Mouse (Mus musculus) activated CD4-positive, CD25-positive, alpha-beta regulatory T cell, adult 4 months (primary cell): ENCODE results near the gene Mtmr12. TPM values are rescaled to one million over a fixed set of nuclear protein-coding genes. Genes with fewer than 3 reads are reported as not detected.
A peak's percentile ranks its signal among the peaks of the same experiment; 100 is the strongest.

Experiments used
- ATAC-seq: one replicate; pipeline ENCODE4 v1.8.0; 2017
- polyA plus RNA-seq, 2 experiments: library from polyadenylated mRNA; unstranded; fragments of 100-300 nt; shearing (Covaris generic); gene quantifications; one replicate each; pipeline ENCODE4 v1.2.1; 2017

Mtmr12 gene
- polyA plus RNA-seq, 2 experiments from 2014 or later = 21.0 to 21.2 TPM

DNA sequence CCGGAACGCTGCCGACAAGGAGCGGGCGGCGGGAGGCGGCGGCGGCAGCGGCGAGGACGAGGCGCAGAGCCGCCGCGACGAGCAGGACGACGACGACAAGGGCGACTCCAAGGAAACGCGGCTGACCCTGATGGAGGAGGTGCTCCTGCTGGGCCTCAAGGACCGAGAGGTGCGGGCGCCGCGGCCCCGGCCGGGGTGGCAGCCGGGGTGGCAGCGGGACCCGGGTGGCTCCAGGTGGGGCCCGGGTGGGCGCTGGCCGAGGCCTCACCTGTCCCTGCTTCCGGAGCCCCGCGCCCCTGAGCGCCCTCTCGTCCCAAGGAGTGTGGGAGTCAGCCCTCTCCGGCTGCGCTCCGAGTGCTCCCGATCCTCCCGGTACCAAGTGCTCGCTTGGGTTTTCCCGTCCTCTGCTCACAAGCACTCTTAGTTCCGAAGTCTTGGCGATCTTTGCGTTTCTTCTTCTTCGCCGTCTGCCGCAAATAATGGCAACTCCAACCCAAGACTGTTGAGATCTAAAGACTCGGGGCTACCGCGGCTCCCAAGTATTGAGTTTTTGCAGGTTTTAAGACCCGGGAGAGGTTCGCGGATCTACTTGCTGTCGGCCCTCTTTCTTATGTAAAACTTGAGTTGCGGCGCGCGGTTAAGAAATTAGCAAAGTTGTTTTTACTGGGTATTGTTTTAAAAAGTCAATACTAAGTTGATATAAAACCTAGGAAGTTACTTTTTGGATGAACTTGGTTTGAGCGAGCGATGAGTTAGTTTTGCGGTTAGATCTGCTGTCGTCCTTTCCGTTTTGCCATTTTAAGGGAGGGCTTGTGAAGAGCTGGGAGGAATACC lies 117.2 kb downstream of the Mtmr12 start, which contains the start of gene 1810049J17Rik:
Gene 1810049J17Rik (minus strand): TSS at position 112 of the 834 bp plus-strand sequence.
- peak; percentile 36 for ATAC-seq

DNA sequence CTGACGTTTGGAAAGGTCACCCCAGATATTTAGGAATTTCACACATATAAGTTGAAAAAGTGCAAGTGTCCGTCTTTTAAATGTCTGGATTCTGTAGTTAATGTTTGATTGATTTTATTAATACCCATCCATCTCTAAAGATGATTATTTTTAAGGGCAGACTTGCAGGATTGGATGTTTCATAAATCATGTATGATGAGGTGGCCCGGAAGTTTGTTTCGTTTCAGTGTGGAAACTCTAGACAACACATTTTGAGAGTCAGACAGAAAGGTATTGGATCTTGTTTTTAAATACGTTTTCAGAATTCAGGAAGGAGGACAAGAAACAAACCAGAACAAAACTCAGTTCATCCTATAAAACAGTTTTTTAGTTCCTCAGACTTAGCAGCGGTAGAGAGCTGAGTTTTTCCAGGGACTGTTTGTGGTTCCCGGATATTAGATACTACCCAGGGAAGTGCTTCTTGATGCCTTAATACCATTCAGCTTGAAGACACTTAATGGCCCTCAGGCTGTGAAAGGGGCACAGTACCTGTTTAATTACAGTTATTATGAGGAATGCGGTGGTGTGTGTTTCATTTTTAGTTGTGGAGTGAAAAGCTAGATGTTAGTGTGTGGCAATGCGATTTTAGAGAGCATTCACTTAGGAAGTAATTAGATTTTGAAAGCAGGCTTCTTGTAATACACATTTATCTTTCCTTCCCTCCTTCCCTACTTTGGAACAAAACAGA lies 118.0 kb downstream of the Mtmr12 start:
- ATAC-seq = peak; percentile 20

Other genes with a start within 250 kb of the Mtmr12 start
- 1,000 to 10,000 TPM in 1 of 2 experiments, 100 to 1,000 TPM in 1; 878 to 1,002 TPM for gene Sub1, start 208.0 kb upstream of the Mtmr12 start, polyA plus RNA-seq
- gene Zfr, start 87.2 kb upstream of the Mtmr12 start, polyA plus RNA-seq = 100 to 1,000 TPM; 168 to 169 TPM
- 10 to 100 TPM; 31.8 to 35.4 TPM for gene Golph3, start 116.4 kb downstream of the Mtmr12 start, polyA plus RNA-seq
- not detected for gene 1810049J17Rik, start 116.9 kb downstream of the Mtmr12 start, polyA plus RNA-seq